ENCODE assay signal across 17 mouse cellular contexts in genomic region chr13:17866741-17867140, GRCm38 (mm10).
"Had no signal": no experiment of that assay in that cellular context is flagged by ENCODE, and none has a peak within 500 bp of the region (broad histone marks: within the 10 kb centered on the region; RNA-seq: fewer than 3 reads in every experiment).

No protein-coding gene starts in this region.

- H3K4me2 ChIP-seq: kidney, embryonic 15.5 days; liver, embryonic 11.5 days; liver, embryonic 15.5 days; lung, embryonic 14.5 days; midbrain, embryonic 15.5 days; neural tube, embryonic 12.5 days had no signal

- H3K27me3 ChIP-seq: kidney, embryonic 15.5 days; liver, embryonic 15.5 days; midbrain, embryonic 15.5 days; neural tube, embryonic 12.5 days had no signal

- H3K27ac ChIP-seq: kidney, embryonic 15.5 days; limb, embryonic 10.5 days; liver, embryonic 15.5 days; midbrain, embryonic 10.5 days; midbrain, embryonic 15.5 days; neural tube, embryonic 12.5 days; stomach, postnatal 0 days had no signal

- H3K4me3 ChIP-seq: kidney, embryonic 15.5 days; limb, embryonic 10.5 days; liver, embryonic 15.5 days; midbrain, embryonic 10.5 days; midbrain, embryonic 15.5 days; neural tube, embryonic 12.5 days had no signal

- ATAC-seq: intestine, embryonic 16.5 days; midbrain, embryonic 15.5 days had no signal

- H3K9ac ChIP-seq: kidney, embryonic 15.5 days; liver, embryonic 15.5 days; lung, embryonic 14.5 days; midbrain, embryonic 15.5 days; neural tube, embryonic 12.5 days had no signal

- DNase-seq: kidney, adult 2 months; kidney, postnatal 14 days; lung, embryonic 14.5 days; lung, postnatal 10 days; lung, postnatal 4 days; right cerebral cortex, postnatal 14 days; thymus, adult 18-20 months; thymus, postnatal 14 days had no signal

- H3K4me1 ChIP-seq: kidney, embryonic 15.5 days; limb, embryonic 10.5 days; liver, embryonic 15.5 days; midbrain, embryonic 10.5 days; midbrain, embryonic 15.5 days; neural tube, embryonic 12.5 days had no signal

- H3K9me3 ChIP-seq: kidney, embryonic 15.5 days; limb, embryonic 10.5 days; liver, embryonic 15.5 days; midbrain, embryonic 10.5 days; neural tube, embryonic 12.5 days had no signal

- H3K36me3 ChIP-seq: kidney, embryonic 15.5 days; limb, embryonic 10.5 days; liver, embryonic 15.5 days; midbrain, embryonic 10.5 days; midbrain, embryonic 15.5 days; neural tube, embryonic 12.5 days had no signal
